Mouse (Mus musculus): ENCODE results near the gene Nsrp1. TPM values are rescaled to one million over a fixed set of nuclear protein-coding genes. Genes with fewer than 3 reads are reported as not detected.

Nsrp1 gene
- 46.6 and 50.5 TPM in 2 replicates for polyA plus RNA-seq (2015; fragmentation: Nextera tagmentation; extraction: Ambion mirVana)

GRCm38 (mm10) chr11:77078273-77079134, at the start of gene Nsrp1:
Nsrp1 (minus strand) TSS chr11:77078435.

GRCm38 (mm10) chr11:76997916-76998704, 80.1 kb downstream of the Nsrp1 start, which contains the start of gene Slc6a4:
Slc6a4 (plus strand) TSS chr11:76998603.

MicroRNAs encoded within 50 kb of the gene (microRNA counts, 519-probe panel; counts per million panel counts)
- microRNA mmu-miR-423-3p (3,337 counts per million, percentile 55 among the panel's probes with 10 or more counts), microRNA mmu-miR-423-5p (3,391 counts per million, percentile 56 among the panel's probes with 10 or more counts)

Small RNA genes within 50 kb of the gene (microRNA-seq; reads per million reads assigned to microRNA genes)
- 2,351 reads per million, percentile 81 among the genes with 10 or more reads in this experiment for gene Mir423

Other genes with a start within 250 kb of the Nsrp1 start
- 9.6 and 10.9 TPM in 2 replicates for gene Cpd, start 231.4 kb downstream of the Nsrp1 start, polyA plus RNA-seq (2015; fragmentation: Nextera tagmentation; extraction: Ambion mirVana)
- gene Tmigd1, start 176.3 kb downstream of the Nsrp1 start, polyA plus RNA-seq (2015; fragmentation: Nextera tagmentation; extraction: Ambion mirVana), result 0.37 and 0.47 TPM in 2 replicates
- 67.0 and 67.2 TPM in 2 replicates for gene Blmh, start 153.6 kb downstream of the Nsrp1 start, polyA plus RNA-seq (2015; fragmentation: Nextera tagmentation; extraction: Ambion mirVana)
- gene Slc6a4, start 79.8 kb downstream of the Nsrp1 start, polyA plus RNA-seq (2015; fragmentation: Nextera tagmentation; extraction: Ambion mirVana), result 0.57 and 0.60 TPM in 2 replicates
- 0.11 and 0.18 TPM in 2 replicates for gene Efcab5, start 110.5 kb upstream of the Nsrp1 start, polyA plus RNA-seq (2015; fragmentation: Nextera tagmentation; extraction: Ambion mirVana)
- 7.1 and 8.2 TPM in 2 replicates for gene Ssh2, start 137.9 kb upstream of the Nsrp1 start, polyA plus RNA-seq (2015; fragmentation: Nextera tagmentation; extraction: Ambion mirVana)

Measured in urinary bladder, postnatal 0 days (tissue).